ENCODE assay signal across 10 mouse cellular contexts in genomic region chr19:29112662-29113061, GRCm38 (mm10). TPM values are rescaled to one million over a fixed set of nuclear protein-coding genes. Genes with fewer than 3 reads are reported as not detected.
A peak's percentile ranks its signal among the peaks of the same experiment; 100 is the strongest.
DNase-seq lines count a peak whose midpoint lies in the region; ATAC-seq and TF ChIP-seq lines count a peak whose summit lies in the region.
"Had no signal": no experiment of that assay in that cellular context is flagged by ENCODE, and none has a peak within 500 bp of the region (broad histone marks: within the 10 kb centered on the region; RNA-seq: fewer than 3 reads in every experiment).

No protein-coding gene starts in this region.

- ATAC-seq in heart, embryonic 12.5 days (ENCODE audit: insufficient number of reproducible peaks, low FRiP score): no peak
- peak; percentile 88 for ATAC-seq in lung, postnatal 0 days
- ATAC-seq in midbrain, embryonic 16.5 days: no peak

- H3K79me2 ChIP-seq in heart, adult 2 months (replicated peaks; ENCODE audit: control insufficient read depth, insufficient read depth, low read length): no peaks in the 10 kb centered on the region

- no peak overlapping the region for H3K9ac ChIP-seq in heart, adult 2 months (ENCODE audit: low read depth, low read length)
- no peak overlapping the region for H3K9ac ChIP-seq in heart, embryonic 12.5 days
- no peak overlapping the region for H3K9ac ChIP-seq in lung, postnatal 0 days (replicated peaks; ENCODE audit: low read depth)
- H3K9ac ChIP-seq in midbrain, embryonic 16.5 days (ENCODE audit: low read depth, low read length): no peak overlapping the region
- H3K9ac ChIP-seq: embryonic facial prominence, embryonic 12.5 days; lung, embryonic 15.5 days had no signal

- TF ChIP-seq CTCF in heart, adult 2 months (IDR thresholded peaks at IDR 0.05): peak; percentile 23; the same call in 1 of the 2 replicates
- TF ChIP-seq CTCF in lung, postnatal 0 days (IDR thresholded peaks at IDR 0.05): peak; percentile 38

- H3K27me3 ChIP-seq in heart, adult 2 months (ENCODE audit: control insufficient read depth, insufficient read depth, low read length): no peaks in the 10 kb centered on the region
- H3K27me3 ChIP-seq in heart, embryonic 12.5 days (replicated peaks): no peaks in the 10 kb centered on the region
- H3K27me3 ChIP-seq in lung, postnatal 0 days (replicated peaks; ENCODE audit: insufficient read depth, low read length): no peaks in the 10 kb centered on the region
- no peaks in the 10 kb centered on the region for H3K27me3 ChIP-seq in forebrain, embryonic 10.5 days (ENCODE audit: poor library complexity, severe bottlenecking)
- H3K27me3 ChIP-seq in midbrain, embryonic 16.5 days (ENCODE audit: control insufficient read depth, insufficient read depth, low read depth, low read length): no peaks in the 10 kb centered on the region
- H3K27me3 ChIP-seq: embryonic facial prominence, embryonic 12.5 days; lung, embryonic 15.5 days had no signal

- H3K27ac ChIP-seq in heart, adult 2 months: peak overlapping the region; percentile 33; the same call in 1 of the 2 replicates
- no peak overlapping the region for H3K27ac ChIP-seq in heart, embryonic 12.5 days (ENCODE audit: poor library complexity, severe bottlenecking)
- H3K27ac ChIP-seq in lung, postnatal 0 days (ENCODE audit: low read length): no peak overlapping the region
- H3K27ac ChIP-seq in forebrain, embryonic 10.5 days: no peak overlapping the region
- no peak overlapping the region for H3K27ac ChIP-seq in midbrain, embryonic 16.5 days (ENCODE audit: low read length)
- H3K27ac ChIP-seq: embryonic facial prominence, embryonic 12.5 days; lung, embryonic 15.5 days had no signal

- H3K4me3 ChIP-seq in heart, adult 2 months: no peak overlapping the region; the same call in 1 of the 2 replicates
- no peak overlapping the region for H3K4me3 ChIP-seq in heart, embryonic 12.5 days
- H3K4me3 ChIP-seq in lung, postnatal 0 days (ENCODE audit: low read depth, low read length): no peak overlapping the region
- H3K4me3 ChIP-seq in forebrain, embryonic 10.5 days: no peak overlapping the region
- H3K4me3 ChIP-seq in midbrain, embryonic 16.5 days (ENCODE audit: low read depth, low read length): no peak overlapping the region
- H3K4me3 ChIP-seq: embryonic facial prominence, embryonic 12.5 days; lung, embryonic 15.5 days had no signal

- TF ChIP-seq EP300 in heart, adult 2 months (IDR thresholded peaks at IDR 0.05; ENCODE audit: insufficient read depth, low read depth, low read length): peak; percentile 60; the same call in 1 of the 2 replicates
- TF ChIP-seq EP300 in lung, postnatal 0 days (IDR thresholded peaks at IDR 0.05): no peak

- no peaks in the 10 kb centered on the region for H3K4me1 ChIP-seq in heart, adult 2 months (ENCODE audit: control insufficient read depth, insufficient read depth, low read length)
- 0 out of 2 replicates have a peak, but pooled peaks cover 5% of the 10 kb centered on the region for H3K4me1 ChIP-seq in heart, embryonic 12.5 days (replicated peaks)
- no peaks in the 10 kb centered on the region for H3K4me1 ChIP-seq in lung, postnatal 0 days (ENCODE audit: insufficient read depth, low read depth, low read length)
- peaks cover 5% of the 10 kb centered on the region; the same call in 1 of the 2 replicates for H3K4me1 ChIP-seq in forebrain, embryonic 10.5 days
- no peaks in the 10 kb centered on the region for H3K4me1 ChIP-seq in midbrain, embryonic 16.5 days (ENCODE audit: control insufficient read depth, insufficient read depth, low read length)

- no peak for TF ChIP-seq POLR2A in heart, adult 2 months (IDR thresholded peaks at IDR 0.05; ENCODE audit: insufficient read depth, low read depth, low read length)

- intact Hi-C loops in heart, adult 2 months (cut with DNase I): no loop called here
- intact Hi-C loops in heart, postnatal 14 days (cut with DNase I): no loop called here

- no peaks in the 10 kb centered on the region; the same call in 1 of the 2 replicates for H3K36me3 ChIP-seq in heart, adult 2 months (ENCODE audit: control insufficient read depth, insufficient read depth, low read length)
- peaks cover 9% of the 10 kb centered on the region for H3K36me3 ChIP-seq in heart, embryonic 12.5 days
- H3K36me3 ChIP-seq in lung, postnatal 0 days (ENCODE audit: insufficient read depth, low read length): no peaks in the 10 kb centered on the region
- H3K36me3 ChIP-seq in forebrain, embryonic 10.5 days (replicated peaks): peaks cover 54% of the 10 kb centered on the region
- no peaks in the 10 kb centered on the region for H3K36me3 ChIP-seq in midbrain, embryonic 16.5 days (ENCODE audit: control insufficient read depth, insufficient read depth, low read length)
- H3K36me3 ChIP-seq: lung, embryonic 15.5 days had no signal

- H3K9me3 ChIP-seq in heart, embryonic 12.5 days (replicated peaks): no peaks in the 10 kb centered on the region
- H3K9me3 ChIP-seq in lung, postnatal 0 days (ENCODE audit: low read length): no peaks in the 10 kb centered on the region
- H3K9me3 ChIP-seq in forebrain, embryonic 10.5 days: no peaks in the 10 kb centered on the region; the same call in 1 of the 2 replicates
- H3K9me3 ChIP-seq in midbrain, embryonic 16.5 days (replicated peaks; ENCODE audit: control insufficient read depth, low read length, poor library complexity, severe bottlenecking): no peaks in the 10 kb centered on the region
- H3K9me3 ChIP-seq: embryonic facial prominence, embryonic 12.5 days; lung, embryonic 15.5 days had no signal

- peak; percentile 59 to 79 for DNase-seq in heart, adult 2 months
- peak; percentile 74 for DNase-seq in adrenal gland, postnatal 10 days
- DNase-seq in heart, postnatal 14 days: peak; percentile 53 to 59
- DNase-seq in lung, postnatal 0 days (ENCODE audit: low spot score): peak; percentile 78
- no peak for DNase-seq in forebrain, embryonic 10.5 days (ENCODE audit: extremely low spot score, low spot score)
- DNase-seq in right cerebral cortex, adult 18-20 months: no peak

- WGBS in heart, adult 2 months: 46% methylated on average over 8 of the region's 8 CpGs
- 87% methylated on average over 8 of the region's 8 CpGs for whole genome bisulfite sequencing in heart, embryonic 12.5 days
- 44% methylated on average over 8 of the region's 8 CpGs for WGBS in lung, postnatal 0 days
- WGBS in forebrain, embryonic 10.5 days: 75% methylated on average over 8 of the region's 8 CpGs
- 83% methylated on average over 8 of the region's 8 CpGs for WGBS in midbrain, embryonic 16.5 days

- H3K4me2 ChIP-seq in heart, embryonic 12.5 days: no peak overlapping the region
- H3K4me2 ChIP-seq in lung, postnatal 0 days (replicated peaks; ENCODE audit: low read depth, low read length): no peak overlapping the region
- H3K4me2 ChIP-seq in midbrain, embryonic 16.5 days (ENCODE audit: low read length): no peak overlapping the region
- H3K4me2 ChIP-seq: embryonic facial prominence, embryonic 12.5 days; lung, embryonic 15.5 days had no signal

RNA-seq across cellular contexts. Expression of gene Rcl1, which starts 11.5 kb away (rescaled TPM):
- total RNA-seq in heart, adult 2 months (2021): 1 to 10 TPM; 5.0 to 6.2 TPM
- polyA plus RNA-seq in heart, adult 2 months (2012; rRNA removed): 5.3 and 5.6 TPM in 2 replicates
- 21.7 and 22.6 TPM in 2 replicates for polyA plus RNA-seq in heart, embryonic 12.5 days (2016; fragmentation: Nextera tagmentation; extraction: Ambion mirVana)
- 10 to 100 TPM; 30.6 to 40.3 TPM for total RNA-seq in adrenal gland, postnatal 10 days (2021)
- 1 to 10 TPM; 5.6 to 6.8 TPM for total RNA-seq in heart, postnatal 14 days (2021)
- 19.3 and 20.1 TPM in 2 replicates for polyA plus RNA-seq in lung, postnatal 0 days (2015; fragmentation: Nextera tagmentation; extraction: Ambion mirVana)
- 86.9 and 91.6 TPM in 2 replicates for polyA plus RNA-seq in forebrain, embryonic 10.5 days (2016; fragmentation: Nextera tagmentation; extraction: Ambion mirVana)
- 35.2 and 39.4 TPM in 2 replicates for polyA plus RNA-seq in midbrain, embryonic 16.5 days (2015; fragmentation: Nextera tagmentation; extraction: Ambion mirVana)

Comparison
In these comparisons a context has a peak if more than half of its experiments do, and no peak if none do; other contexts are left out.
1. DNase-seq: peak in heart, adult 2 months (2 of 2), adrenal gland, postnatal 10 days (single experiment), heart, postnatal 14 days (2 of 2) and lung, postnatal 0 days (single experiment); none in forebrain, embryonic 10.5 days (single experiment) and right cerebral cortex, adult 18-20 months (single experiment).